Mouse (Mus musculus) right cerebral cortex, postnatal 36 days (tissue): ENCODE measurements around the gene Luc7l2.

ENCODE experiments used
- DNase-seq, 2 experiments: peaks; one replicate each; pipeline ENCODE4 v3.0.0; 2022; ENCODE audit warnings: low spot score in 2 of 2, mixed read lengths in 1 of 2

Luc7l2 gene

GRCm38 (mm10) chr6:38576096-38576495 lies 25.0 kb downstream of the Luc7l2 start:
- no peak for DNase-seq

- DNase-seq, result peak in 1 of 2 experiments; percentile 7
Measured at GRCm38 (mm10) chr6:38580112-38580857, 29.2 kb downstream of the Luc7l2 start.

DNA sequence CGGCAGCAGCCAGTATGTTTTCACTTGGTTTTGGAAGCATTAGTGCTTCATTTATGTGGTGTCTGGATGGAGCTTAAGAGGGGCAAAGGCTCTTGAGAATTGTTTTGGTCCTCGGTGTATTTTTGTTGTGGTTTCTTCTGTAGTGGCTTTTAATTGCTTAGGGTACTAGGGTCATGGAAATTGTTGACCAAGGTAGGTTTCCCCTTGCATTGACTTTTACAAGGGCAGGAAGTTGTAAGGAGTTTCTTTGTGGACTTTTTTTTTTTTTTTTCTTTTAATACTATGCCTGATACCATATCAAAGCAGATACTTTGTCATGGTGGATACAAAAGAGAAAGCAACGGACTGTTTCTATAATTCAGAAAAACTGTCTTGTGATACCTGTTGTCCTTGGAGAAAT lies 30.6 kb downstream of the Luc7l2 start:
- DNase-seq, result no peak

GRCm38 (mm10) chr6:38597481-38597880 lies 46.3 kb downstream of the Luc7l2 start:
- no peak for DNase-seq

DNA sequence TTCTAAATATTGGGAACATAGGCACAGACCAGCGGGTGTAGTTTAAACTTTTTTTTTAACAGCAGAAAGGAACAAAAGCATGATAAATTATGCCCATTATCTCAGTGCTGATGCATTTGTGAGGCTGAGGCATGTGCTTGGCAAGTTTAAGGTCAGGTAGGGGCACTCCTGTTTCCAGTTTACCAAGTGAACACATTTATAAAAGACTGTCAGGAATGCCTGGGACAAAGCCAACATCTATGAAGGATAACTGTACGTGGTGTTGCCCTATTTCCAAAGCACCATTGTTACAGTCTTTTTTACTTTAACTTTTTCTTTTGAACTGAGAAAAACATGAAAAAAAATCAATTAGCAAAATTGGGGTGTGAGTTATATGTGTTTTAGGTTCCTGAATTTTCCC lies 58.8 kb downstream of the Luc7l2 start:
- no peak for DNase-seq

GRCm38 (mm10) chr6:38622406-38622805 lies 71.3 kb downstream of the Luc7l2 start:
- no peak for DNase-seq

GRCm38 (mm10) chr6:38623457-38623856 lies 72.3 kb downstream of the Luc7l2 start:
- no peak for DNase-seq

GRCm38 (mm10) chr6:38624439-38624838 lies 73.3 kb downstream of the Luc7l2 start:
- no peak for DNase-seq

GRCm38 (mm10) chr6:38626086-38626485 lies 75.0 kb downstream of the Luc7l2 start:
- no peak for DNase-seq

DNA sequence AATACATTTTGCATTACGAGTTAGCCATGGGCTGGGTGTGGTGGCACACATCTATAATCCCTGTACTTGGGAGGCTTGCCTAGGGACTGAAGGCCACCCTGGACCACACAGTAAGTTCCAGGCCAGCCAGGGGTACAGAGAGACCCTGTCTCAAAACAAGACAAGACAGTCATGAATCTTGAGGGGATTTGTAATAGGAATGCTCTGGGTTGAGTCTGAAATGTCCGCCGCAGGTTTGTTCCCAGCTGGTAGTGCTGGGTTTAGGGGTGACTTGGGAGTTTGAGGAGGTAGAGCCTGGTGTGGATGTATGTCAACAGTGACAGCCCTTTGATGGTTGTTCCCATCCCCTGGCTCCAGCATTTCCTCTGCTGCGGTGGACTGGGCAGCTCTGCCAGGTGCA lies 75.9 kb downstream of the Luc7l2 start:
- DNase-seq, result no peak

GRCm38 (mm10) chr6:38627486-38627885 lies 76.4 kb downstream of the Luc7l2 start:
- DNase-seq, result no peak

DNA sequence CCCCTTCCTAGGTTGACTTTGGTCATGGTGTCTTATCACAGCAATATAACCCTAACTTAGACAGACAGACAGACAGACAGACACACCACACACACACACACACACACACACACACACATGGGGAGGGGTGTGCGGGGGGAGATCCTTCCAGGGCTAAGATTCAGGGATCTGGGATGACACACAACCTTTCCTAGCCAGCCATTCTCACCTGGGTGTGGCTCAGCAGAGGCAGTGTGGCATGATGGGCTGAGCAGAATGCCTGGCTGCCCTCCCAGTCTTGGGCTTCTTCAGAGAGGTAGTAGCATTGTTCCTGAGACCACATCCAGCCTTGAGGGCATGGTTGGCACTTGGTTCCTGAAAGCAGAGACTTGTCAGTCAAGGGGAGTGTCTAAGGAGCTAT lies 78.4 kb downstream of the Luc7l2 start:
- DNase-seq, result no peak

DNA sequence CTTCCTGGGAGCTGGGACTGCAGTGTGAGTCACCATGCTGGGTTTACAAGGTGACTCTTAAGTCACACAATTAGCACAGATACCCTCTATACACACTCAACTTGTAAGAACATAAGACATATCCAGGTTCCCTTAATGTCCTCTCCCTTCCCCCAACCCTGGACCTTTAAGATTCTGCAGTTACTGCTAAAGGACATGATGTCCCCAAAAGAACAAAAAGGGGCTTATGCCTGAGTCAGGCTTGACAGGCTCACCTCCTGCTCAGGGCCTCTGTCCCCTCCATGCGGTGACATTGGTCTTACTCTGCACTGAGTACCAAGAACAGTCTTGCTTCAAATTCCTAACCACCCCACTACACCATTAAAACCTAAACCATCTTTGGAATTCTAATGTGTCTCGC lies 81.7 kb downstream of the Luc7l2 start:
- DNase-seq, result no peak

DNA sequence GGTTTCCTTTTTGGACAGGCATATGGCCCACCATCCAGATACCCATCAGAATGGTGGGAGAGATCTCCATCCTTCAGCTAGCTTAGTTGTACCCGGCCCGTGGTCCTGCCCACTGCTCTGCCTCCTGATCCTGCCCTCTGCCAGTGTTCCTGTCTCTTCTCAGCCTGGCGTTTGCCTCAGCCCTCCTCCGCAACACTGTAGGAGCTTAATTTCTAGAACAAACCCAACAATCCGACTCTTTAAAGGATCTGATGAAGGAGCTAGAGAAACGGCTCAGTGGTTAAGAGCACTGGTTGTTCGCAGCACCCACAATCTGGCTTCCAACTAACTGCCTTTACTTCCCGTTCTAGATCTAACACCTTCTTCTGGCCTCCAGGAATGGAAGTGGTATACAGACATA lies 83.3 kb downstream of the Luc7l2 start:
- no peak for DNase-seq

DNA sequence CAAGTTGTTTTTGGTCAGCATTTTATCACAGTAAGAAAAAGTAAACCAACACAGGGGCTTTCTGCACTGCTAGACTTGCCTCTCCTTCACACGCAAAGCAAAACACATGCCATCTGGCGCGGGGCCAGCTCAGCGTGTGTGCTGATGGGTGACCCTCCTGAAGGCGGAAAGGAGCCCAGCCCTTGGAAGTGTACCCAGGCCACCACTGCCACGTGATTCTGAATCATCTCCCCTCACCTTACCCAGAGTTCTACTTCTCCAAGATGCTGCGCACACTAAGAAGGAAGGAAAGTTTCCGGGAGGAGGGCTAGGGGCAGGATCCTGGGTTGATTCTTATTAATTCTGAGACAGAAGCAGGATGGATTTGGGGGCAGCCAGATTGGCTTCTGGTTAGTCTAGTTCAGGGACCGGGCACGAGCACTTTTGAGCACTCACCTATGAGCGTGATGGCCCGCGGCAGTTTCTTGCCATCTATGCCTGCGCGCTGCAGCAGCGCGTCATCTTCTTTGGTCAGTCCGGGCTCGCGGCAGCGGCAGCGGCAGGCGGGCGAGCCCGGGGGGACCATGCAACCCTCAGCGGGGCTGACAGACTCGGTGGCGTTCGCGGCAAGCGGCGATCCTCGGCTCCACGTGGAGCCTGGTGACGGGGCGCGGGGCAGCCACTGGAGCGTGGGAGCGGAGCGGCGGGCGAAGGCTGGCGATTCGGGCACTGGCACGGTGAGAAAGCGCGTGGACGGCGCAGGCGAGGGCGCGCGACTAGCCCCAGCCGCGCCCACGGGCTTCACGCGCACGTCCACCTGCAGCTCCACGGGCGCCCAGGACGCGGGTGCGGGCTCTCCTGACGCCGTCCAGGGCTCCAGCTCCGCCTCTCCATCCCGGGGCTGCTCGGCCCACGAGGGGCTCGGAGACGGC lies 85.1 kb downstream of the Luc7l2 start:
- DNase-seq, result no peak

DNA sequence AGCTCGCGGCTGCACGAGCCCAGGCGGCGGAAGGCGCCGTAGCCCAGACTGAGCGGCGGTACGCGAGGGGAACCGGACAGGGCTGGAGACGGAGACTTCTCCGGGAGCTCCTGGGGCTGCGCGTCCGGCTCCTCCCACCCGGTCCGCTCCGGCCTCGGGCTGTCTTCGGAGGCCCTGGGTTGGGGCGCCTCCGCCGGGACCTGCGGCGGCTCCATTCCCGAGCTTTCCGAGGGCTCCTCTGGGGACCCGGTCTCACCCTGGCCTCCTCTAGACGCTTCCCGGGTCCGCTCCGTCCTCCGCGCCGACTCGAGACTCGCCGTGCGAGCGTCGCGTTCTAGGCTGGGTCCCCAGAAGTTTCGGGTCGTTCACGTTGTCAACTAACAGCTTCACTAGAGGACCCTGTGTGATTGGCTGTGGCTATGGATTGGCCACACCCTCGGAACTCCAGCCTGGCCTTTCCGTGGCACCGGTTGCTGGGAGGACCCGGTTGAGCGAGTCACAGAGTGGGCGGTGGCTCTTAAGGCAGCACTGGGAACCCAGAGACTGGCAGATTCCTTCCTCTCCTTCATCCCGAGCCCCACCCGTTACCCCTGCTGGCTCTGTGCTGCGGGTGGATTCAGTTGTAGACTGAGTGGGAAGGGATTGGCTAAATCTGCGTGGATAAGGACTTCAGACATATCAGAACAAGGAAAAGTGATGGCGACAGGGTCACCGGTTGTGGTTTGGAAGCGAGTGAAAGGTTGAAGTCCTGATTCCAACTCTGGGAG lies 85.9 kb downstream of the Luc7l2 start, which contains the start of gene Klrg2:
TSS of gene Klrg2 (minus strand) at position 391 of the 767 bp plus-strand sequence.
- no peak for DNase-seq

DNA sequence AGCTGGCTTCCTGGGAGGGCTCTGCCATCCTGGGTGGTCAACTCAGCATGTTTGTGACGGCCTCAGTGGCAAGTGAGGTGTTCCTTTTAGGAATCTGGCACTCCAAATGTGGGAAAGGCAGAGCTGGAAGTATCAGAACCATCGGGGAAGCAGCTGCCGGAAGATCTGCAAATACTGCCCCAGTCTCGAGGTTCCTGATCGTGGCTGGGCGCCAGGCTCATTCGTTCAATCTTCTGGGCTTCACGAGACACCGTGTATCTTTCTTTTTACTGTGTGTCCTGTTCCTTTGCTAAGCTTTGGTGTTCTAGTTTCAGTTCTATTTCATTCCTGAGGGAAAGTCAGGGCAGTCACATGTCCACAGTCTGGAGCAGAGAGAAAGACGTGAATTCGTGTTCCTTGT lies 89.3 kb downstream of the Luc7l2 start:
- no peak for DNase-seq

DNA sequence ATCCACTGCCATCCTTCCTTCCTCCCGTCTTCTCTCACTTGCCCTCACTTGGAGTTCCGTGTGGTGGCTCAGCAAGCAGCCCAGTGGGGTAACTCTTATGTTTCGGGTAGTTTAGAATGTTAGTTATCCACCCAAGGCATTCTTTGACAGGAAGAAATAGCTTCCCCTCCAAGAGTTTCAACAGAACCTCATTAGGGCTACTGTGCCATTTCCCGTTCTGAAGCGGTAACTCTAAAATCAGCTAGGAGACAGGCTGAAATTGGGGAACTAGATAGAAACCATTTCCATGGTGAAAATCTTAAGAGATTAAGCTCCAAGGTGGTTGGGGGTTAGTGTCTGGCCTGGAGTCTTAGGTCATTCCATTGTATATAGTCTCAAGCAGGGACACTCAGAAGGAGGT lies 90.1 kb downstream of the Luc7l2 start:
- no peak for DNase-seq

- no peak for DNase-seq
Measured at GRCm38 (mm10) chr6:38641645-38642044, 90.5 kb downstream of the Luc7l2 start.

GRCm38 (mm10) chr6:38642593-38642992 lies 91.5 kb downstream of the Luc7l2 start:
- no peak for DNase-seq

GRCm38 (mm10) chr6:38643039-38643438 lies 91.9 kb downstream of the Luc7l2 start:
- no peak for DNase-seq

GRCm38 (mm10) chr6:38649545-38649944 lies 98.4 kb downstream of the Luc7l2 start:
- no peak for DNase-seq
